Mouse (Mus musculus): ENCODE measurements around the gene Tfap4. TPM values are rescaled to one million over a fixed set of nuclear protein-coding genes. Genes with fewer than 3 reads are reported as not detected.

Gene Tfap4
- polyA plus RNA-seq, 1 experiment from 2014 or later, result 10.0 TPM

DNA sequence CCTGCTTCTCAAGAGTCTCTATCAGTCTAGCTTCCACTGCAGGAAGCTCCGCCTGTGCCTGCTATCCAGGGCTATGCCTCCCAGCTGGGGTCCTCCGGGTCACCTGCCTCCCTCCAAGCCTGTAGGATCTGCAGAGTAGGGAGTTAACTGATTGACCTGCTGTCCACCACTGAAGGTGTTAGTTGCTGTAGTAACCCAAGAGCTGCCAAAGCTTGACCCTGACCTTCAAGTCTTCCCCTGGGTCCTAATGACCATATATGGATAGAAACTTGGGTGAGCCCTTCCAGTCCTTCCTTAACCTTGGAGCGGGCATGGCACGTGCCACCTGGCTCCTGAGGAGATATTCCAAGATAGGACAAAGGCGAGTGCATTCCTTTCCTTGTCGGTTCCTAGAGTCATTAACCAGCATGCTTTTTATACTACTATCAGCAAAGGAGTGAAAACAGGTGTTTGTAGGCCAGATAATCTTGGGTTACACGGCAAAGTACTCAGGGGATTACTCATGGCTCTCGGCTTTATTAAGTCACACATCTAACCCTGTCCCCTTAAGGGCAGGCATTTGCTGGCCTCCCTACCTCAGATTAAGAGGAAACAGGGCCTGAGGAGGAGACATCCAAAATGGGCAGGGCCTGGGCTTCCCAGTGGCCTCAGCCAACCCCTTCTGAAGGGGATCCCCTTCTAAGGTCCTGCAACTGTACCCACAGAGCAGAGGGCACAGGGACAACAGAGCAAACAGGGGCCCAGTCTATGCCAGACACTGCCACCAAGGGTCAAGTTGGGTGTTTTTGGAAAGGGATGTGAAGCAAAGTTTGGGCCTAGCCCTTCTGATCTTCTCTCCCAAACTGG, 61.7 kb downstream of the Tfap4 start:
- Histone ChIP-seq H3K9me3 (no peaks in the 10 kb centered on the region), H3K27ac (no peak overlapping the region), H3K36me3 (no peaks in the 10 kb centered on the region), H3K4me2 (no peak overlapping the region), H3K27me3 (no peaks in the 10 kb centered on the region), H3K4me3 (no peak overlapping the region), H3K4me1 (replicated peaks) (no peaks in the 10 kb centered on the region; the same call in 1 of the 2 replicates), H3K9ac (no peak overlapping the region)
- no peak for ATAC-seq (ENCODE audit: low FRiP score)
- 84% methylated on average over 8 of the region's 8 CpGs for WGBS

DNA sequence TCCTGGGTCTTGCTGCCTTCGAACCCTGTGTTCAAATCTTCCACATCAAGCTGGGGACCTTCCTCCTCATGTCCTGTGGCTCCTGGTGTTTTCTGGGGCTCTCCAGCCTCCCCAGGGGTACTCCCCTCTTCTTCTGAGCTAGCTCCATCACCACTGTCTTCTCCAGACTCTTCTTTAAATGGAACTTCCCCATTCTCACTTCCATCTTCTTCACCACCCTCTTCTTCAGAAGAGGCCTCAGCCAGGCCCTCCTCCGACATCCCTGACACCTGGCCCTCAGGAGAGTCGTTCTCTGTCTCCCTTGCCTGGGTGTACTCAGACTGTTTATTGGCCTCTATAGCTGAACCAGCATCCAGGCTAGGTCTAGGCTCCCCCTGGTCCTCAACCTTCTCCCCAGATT, 63.2 kb downstream of the Tfap4 start:
- no peaks in the 10 kb centered on the region; the same call in 1 of the 2 replicates for H3K4me1 ChIP-seq (replicated peaks)
- no peak overlapping the region for H3K4me3 ChIP-seq
- no peak overlapping the region for H3K9ac ChIP-seq
- no peak overlapping the region for H3K4me2 ChIP-seq
- no peaks in the 10 kb centered on the region for H3K27me3 ChIP-seq
- peaks cover 9% of the 10 kb centered on the region; the same call in 1 of the 2 replicates for H3K36me3 ChIP-seq
- no peak overlapping the region for H3K27ac ChIP-seq
- H3K9me3 ChIP-seq, result no peaks in the 10 kb centered on the region
- ATAC-seq (ENCODE audit: low FRiP score), result no peak
- 92% methylated on average over 3 of the region's 3 CpGs for WGBS

DNA sequence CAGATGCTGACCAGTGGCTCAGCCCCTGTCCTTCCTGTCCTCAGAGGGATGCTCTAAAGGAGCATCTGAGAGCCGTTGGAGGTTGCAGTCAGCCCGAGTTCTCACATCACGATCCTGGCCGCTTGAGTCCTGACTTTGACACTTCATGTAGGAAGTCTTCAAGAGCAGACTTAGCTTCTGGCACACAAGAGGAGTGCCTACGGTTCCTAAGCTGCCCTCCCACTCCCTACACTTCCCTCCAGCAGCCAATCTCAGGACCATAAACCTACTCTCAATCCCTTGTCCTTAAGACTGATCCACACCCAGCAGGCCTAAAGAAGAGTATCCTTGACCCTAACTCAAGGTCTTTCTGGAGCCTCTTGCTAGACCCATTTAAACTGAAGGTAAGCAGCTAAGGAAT, 63.8 kb downstream of the Tfap4 start:
- 90% methylated on average over 5 of the region's 5 CpGs for WGBS
- H3K4me1 ChIP-seq (replicated peaks), result no peaks in the 10 kb centered on the region; the same call in 1 of the 2 replicates

More for the DNA sequence above, 63.8 kb downstream of the Tfap4 start:
- no peak overlapping the region for H3K9ac ChIP-seq
- no peak overlapping the region for H3K4me3 ChIP-seq
- no peak overlapping the region for H3K27ac ChIP-seq
- H3K4me2 ChIP-seq, result no peak overlapping the region
- H3K9me3 ChIP-seq, result no peaks in the 10 kb centered on the region
- no peaks in the 10 kb centered on the region for H3K27me3 ChIP-seq
- ATAC-seq (ENCODE audit: low FRiP score), result no peak
- H3K36me3 ChIP-seq, result peaks cover 9% of the 10 kb centered on the region; the same call in 1 of the 2 replicates

Other genes starting within 250 kb of the Tfap4 start
- 2.6 and 2.8 TPM in 2 replicates for gene Adcy9, start 139.4 kb downstream of the Tfap4 start, polyA plus RNA-seq (2015; fragmentation: Nextera tagmentation; extraction: Ambion mirVana)
- 24.6 and 27.0 TPM in 2 replicates for gene Srl, start 18.0 kb downstream of the Tfap4 start, polyA plus RNA-seq (2015; fragmentation: Nextera tagmentation; extraction: Ambion mirVana)
- gene Glis2, start 34.9 kb upstream of the Tfap4 start, polyA plus RNA-seq (2015; fragmentation: Nextera tagmentation; extraction: Ambion mirVana), result 21.8 and 22.5 TPM in 2 replicates
- 169 and 188 TPM in 2 replicates for gene Pam16, start 65.1 kb upstream of the Tfap4 start, polyA plus RNA-seq (2015; fragmentation: Nextera tagmentation; extraction: Ambion mirVana)
- 6.3 and 7.3 TPM in 2 replicates for gene Vasn, start 80.1 kb upstream of the Tfap4 start, polyA plus RNA-seq (2015; fragmentation: Nextera tagmentation; extraction: Ambion mirVana)
- gene Dnaja3, start 80.1 kb upstream of the Tfap4 start, polyA plus RNA-seq (2015; fragmentation: Nextera tagmentation; extraction: Ambion mirVana), result 52.7 and 54.8 TPM in 2 replicates
- 29.1 and 30.7 TPM in 2 replicates for gene Coro7, start 119.9 kb upstream of the Tfap4 start, polyA plus RNA-seq (2015; fragmentation: Nextera tagmentation; extraction: Ambion mirVana)
- gene Nmral1, start 159.5 kb upstream of the Tfap4 start, polyA plus RNA-seq (2015; fragmentation: Nextera tagmentation; extraction: Ambion mirVana), result 65.1 and 71.7 TPM in 2 replicates
- gene Hmox2, start 166.5 kb upstream of the Tfap4 start, polyA plus RNA-seq (2015; fragmentation: Nextera tagmentation; extraction: Ambion mirVana), result 94.6 and 96.7 TPM in 2 replicates
- gene Cdip1, start 230.4 kb upstream of the Tfap4 start, polyA plus RNA-seq (2015; fragmentation: Nextera tagmentation; extraction: Ambion mirVana), result 111 and 116 TPM in 2 replicates

Data from hindbrain, embryonic 13.5 days (tissue).